Mouse (Mus musculus): ENCODE data around the gene Vmn1r68.
A peak's percentile ranks its signal among the peaks of the same experiment; 100 is the strongest.

The Vmn1r68 gene

GRCm38 (mm10) chr7:10558385-10558784 lies at the start of gene Vmn1r68:
Gene Vmn1r68 (minus strand): TSS chr7:10558485.
- DNase-seq (ENCODE audit: low read depth), result no peak

- DNase-seq (ENCODE audit: low read depth), result no peak
Measured at GRCm38 (mm10) chr7:10495578-10495977, 62.7 kb downstream of the Vmn1r68 start.

GRCm38 (mm10) chr7:10494786-10495521 lies 63.3 kb downstream of the Vmn1r68 start, which contains the start of gene Zik1:
Gene Zik1 (minus strand): TSS chr7:10495394.
- peak; percentile 80 for DNase-seq (ENCODE audit: low read depth)

GRCm38 (mm10) chr7:10480588-10481233 lies 77.6 kb downstream of the Vmn1r68 start:
- peak; percentile 8 for DNase-seq (ENCODE audit: low read depth)

GRCm38 (mm10) chr7:10479813-10480212 lies 78.5 kb downstream of the Vmn1r68 start:
- DNase-seq (ENCODE audit: low read depth), result no peak

GRCm38 (mm10) chr7:10458166-10458565 lies 100.1 kb downstream of the Vmn1r68 start:
- no peak for DNase-seq (ENCODE audit: low read depth)

Measured in induced T-regulatory cell, adult 2 months (primary cell).